Mouse (Mus musculus) liver, embryonic 13.5 days (tissue): ENCODE measurements around the gene Hrh3. TPM values are rescaled to one million over a fixed set of nuclear protein-coding genes. Genes with fewer than 3 reads are reported as not detected.
A peak's percentile ranks its signal among the peaks of the same experiment; 100 is the strongest.

Experiments used
- ATAC-seq: fragments of 200-750 bp; cut with Nextera tagmentation; 2 replicates; pipeline ENCODE4 v1.8.0; 2017; ENCODE audit warnings: low read depth, mild to moderate bottlenecking, moderate number of reproducible peaks, moderate library complexity
- DNase-seq: peaks from one replicate; pipeline ENCODE4 v3.0.0; 2022
- H3K27ac ChIP-seq: fragments of 300-500 bp; sonication (generic); 2 replicates; pipeline ENCODE4 v1.5.1; 2015; ENCODE audit warnings: moderate library complexity, mild to moderate bottlenecking, inconsistent platforms
- H3K27me3 ChIP-seq: fragments of 300-500 bp; sonication (generic); 2 replicates; pipeline ENCODE4 v1.6.1; 2015; ENCODE audit warnings: mild to moderate bottlenecking, inconsistent platforms
- H3K36me3 ChIP-seq: fragments of 300-500 bp; sonication (generic); 2 replicates; pipeline ENCODE4 v1.6.1; 2015; ENCODE audit warnings: mild to moderate bottlenecking, inconsistent platforms
- H3K4me1 ChIP-seq: fragments of 300-500 bp; sonication (generic); replicated peaks from 2 replicates; pipeline ENCODE4 v1.6.1; 2015; ENCODE audit warnings: inconsistent platforms
- H3K4me2 ChIP-seq: fragments of 300-500 bp; sonication (generic); 2 replicates; pipeline ENCODE4 v1.6.1; 2015; ENCODE audit warnings: inconsistent platforms, mild to moderate bottlenecking, moderate library complexity
- H3K4me3 ChIP-seq: fragments of 300-500 bp; sonication (generic); replicated peaks from 2 replicates; pipeline ENCODE4 v1.5.1; 2015; ENCODE audit warnings: mild to moderate bottlenecking, inconsistent platforms
- H3K9ac ChIP-seq: fragments of 300-500 bp; sonication (generic); 2 replicates; pipeline ENCODE4 v1.6.1; 2015; ENCODE audit warnings: mild to moderate bottlenecking, inconsistent platforms
- H3K9me3 ChIP-seq: fragments of 300-500 bp; sonication (generic); replicated peaks from 2 replicates; pipeline ENCODE4 v1.6.1; 2016; ENCODE audit warnings: inconsistent platforms
- WGBS: fragments of 180-500 bp; shearing (Covaris S2); methylation state at CpG from one replicate; pipeline ENCODE4 v1.1.7; 2015; ENCODE audit not compliant: insufficient replicate concordance; 5-methylcytosine and 5-hydroxymethylcytosine counted together
- polyA plus RNA-seq: library from polyadenylated mRNA; unstranded; fragments of >200 nt; fragmentation: Nextera tagmentation; extraction: Ambion mirVana; gene quantifications from 2 replicates; pipeline ENCODE4 v1.2.1, GENCODE M21; 2015

Gene Hrh3
- polyA plus RNA-seq, 1 experiment from 2014 or later: not detected

- peak; percentile 8 for ATAC-seq
These were observed 15.4 kb upstream of the Hrh3 start for GRCm38 (mm10) chr2:180119439-180120291.

GRCm38 (mm10) chr2:180118661-180119438 is 14.6 kb upstream of the Hrh3 start, which contains the start of gene Osbpl2:
Gene Osbpl2, plus strand, starts transcription at chr2:180119306.
- H3K4me1 ChIP-seq: peaks cover 42% of the 10 kb centered on the region
- peak within 1 kb of the TSS; percentile 71 for H3K27ac ChIP-seq
- peak; percentile 98 for ATAC-seq
- H3K27me3 ChIP-seq: peaks cover 24% of the 10 kb centered on the region
- peak; percentile 100 for DNase-seq
- peak within 1 kb of the TSS; percentile 93 for H3K4me2 ChIP-seq
- H3K9me3 ChIP-seq: no peaks in the 10 kb centered on the region
- peak within 1 kb of the TSS; percentile 92 for H3K4me3 ChIP-seq
- peaks cover 3% of the 10 kb centered on the region; the same call in 1 of the 2 replicates for H3K36me3 ChIP-seq
- WGBS: under 1% methylated on average over 55 of the region's 55 CpGs
- H3K9ac ChIP-seq: peak within 1 kb of the TSS; percentile 90

More at GRCm38 (mm10) chr2:180119439-180120291, 15.4 kb upstream of the Hrh3 start:
- H3K36me3 ChIP-seq: peaks cover 6% of the 10 kb centered on the region; the same call in 1 of the 2 replicates
- H3K9ac ChIP-seq: peak overlapping the region; percentile 90
- no peaks in the 10 kb centered on the region for H3K9me3 ChIP-seq
- H3K4me1 ChIP-seq: peaks cover 42% of the 10 kb centered on the region
- peaks cover 20% of the 10 kb centered on the region for H3K27me3 ChIP-seq
- H3K4me3 ChIP-seq: peak overlapping the region; percentile 92
- H3K4me2 ChIP-seq: peak overlapping the region; percentile 93
- no peak for DNase-seq
- peak overlapping the region; percentile 64 for H3K27ac ChIP-seq
- WGBS: under 1% methylated on average over 68 of the region's 68 CpGs

- Histone ChIP-seq H3K4me2 (peak overlapping the region; percentile 93; the same call in 1 of the 2 replicates), H3K9ac (peak overlapping the region; percentile 72; the same call in 1 of the 2 replicates)
- no peak for DNase-seq
These were observed 13.4 kb upstream of the Hrh3 start for GRCm38 (mm10) chr2:180117485-180118194.

GRCm38 (mm10) chr2:180116741-180117484 is 12.6 kb upstream of the Hrh3 start:
- Histone ChIP-seq H3K4me3 (no peak overlapping the region), H3K9me3 (no peaks in the 10 kb centered on the region), H3K27ac (no peak overlapping the region), H3K27me3 (peaks cover 24% of the 10 kb centered on the region), H3K36me3 (no peaks in the 10 kb centered on the region), H3K4me2 (no peak overlapping the region), H3K9ac (no peak overlapping the region), H3K4me1 (peaks cover 42% of the 10 kb centered on the region)
- no peak for DNase-seq
- ATAC-seq: no peak
- 50% methylated on average over 8 of the region's 8 CpGs for WGBS

More at GRCm38 (mm10) chr2:180117485-180118194, 13.4 kb upstream of the Hrh3 start:
- peaks cover 24% of the 10 kb centered on the region for H3K27me3 ChIP-seq
- H3K27ac ChIP-seq: no peak overlapping the region
- no peak for ATAC-seq
- no peak overlapping the region for H3K4me3 ChIP-seq
- H3K9me3 ChIP-seq: no peaks in the 10 kb centered on the region
- H3K4me1 ChIP-seq: peaks cover 42% of the 10 kb centered on the region
- WGBS: 24% methylated on average over 13 of the region's 13 CpGs
- H3K36me3 ChIP-seq: no peaks in the 10 kb centered on the region

DNA sequence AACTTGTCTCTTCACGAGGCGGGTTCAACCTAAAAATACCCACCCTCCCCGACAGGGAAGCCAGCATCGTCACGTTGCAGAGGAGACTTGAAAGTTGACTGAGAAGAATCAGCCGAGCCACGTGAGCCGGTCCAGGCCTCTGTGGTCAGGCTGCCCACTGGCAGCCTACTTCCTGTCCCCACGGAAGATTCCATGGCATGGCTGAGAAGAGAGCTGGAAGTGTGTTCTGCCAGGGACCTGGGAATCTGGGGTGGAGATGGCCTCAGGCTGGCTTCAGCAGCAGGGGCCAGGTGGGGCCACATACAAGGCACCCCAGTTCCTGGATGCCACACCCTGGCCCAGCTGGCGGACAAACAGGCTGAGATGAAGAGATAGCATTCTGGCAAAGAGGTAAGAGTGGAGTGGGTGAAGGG is 11.8 kb upstream of the Hrh3 start:
- Histone ChIP-seq H3K9me3 (no peaks in the 10 kb centered on the region), H3K27ac (no peak overlapping the region), H3K27me3 (peaks cover 24% of the 10 kb centered on the region), H3K4me3 (no peak overlapping the region), H3K4me2 (no peak overlapping the region), H3K36me3 (no peaks in the 10 kb centered on the region), H3K4me1 (peaks cover 41% of the 10 kb centered on the region), H3K9ac (no peak overlapping the region)
- ATAC-seq (no peak), DNase-seq (no peak)
- WGBS: 32% methylated on average over 10 of the region's 10 CpGs

- H3K9ac ChIP-seq: no peak overlapping the region
- H3K9me3 ChIP-seq: no peaks in the 10 kb centered on the region
- peaks cover 33% of the 10 kb centered on the region for H3K4me1 ChIP-seq
- H3K4me2 ChIP-seq: no peak overlapping the region
- H3K4me3 ChIP-seq: no peak overlapping the region
- peaks cover 28% of the 10 kb centered on the region for H3K27me3 ChIP-seq
- DNase-seq (no peak), ATAC-seq (no peak)
- 32% methylated on average over 6 of the region's 6 CpGs for WGBS
- no peak overlapping the region for H3K27ac ChIP-seq
- no peaks in the 10 kb centered on the region for H3K36me3 ChIP-seq
These were observed 11.0 kb upstream of the Hrh3 start for GRCm38 (mm10) chr2:180115279-180115678.

DNA sequence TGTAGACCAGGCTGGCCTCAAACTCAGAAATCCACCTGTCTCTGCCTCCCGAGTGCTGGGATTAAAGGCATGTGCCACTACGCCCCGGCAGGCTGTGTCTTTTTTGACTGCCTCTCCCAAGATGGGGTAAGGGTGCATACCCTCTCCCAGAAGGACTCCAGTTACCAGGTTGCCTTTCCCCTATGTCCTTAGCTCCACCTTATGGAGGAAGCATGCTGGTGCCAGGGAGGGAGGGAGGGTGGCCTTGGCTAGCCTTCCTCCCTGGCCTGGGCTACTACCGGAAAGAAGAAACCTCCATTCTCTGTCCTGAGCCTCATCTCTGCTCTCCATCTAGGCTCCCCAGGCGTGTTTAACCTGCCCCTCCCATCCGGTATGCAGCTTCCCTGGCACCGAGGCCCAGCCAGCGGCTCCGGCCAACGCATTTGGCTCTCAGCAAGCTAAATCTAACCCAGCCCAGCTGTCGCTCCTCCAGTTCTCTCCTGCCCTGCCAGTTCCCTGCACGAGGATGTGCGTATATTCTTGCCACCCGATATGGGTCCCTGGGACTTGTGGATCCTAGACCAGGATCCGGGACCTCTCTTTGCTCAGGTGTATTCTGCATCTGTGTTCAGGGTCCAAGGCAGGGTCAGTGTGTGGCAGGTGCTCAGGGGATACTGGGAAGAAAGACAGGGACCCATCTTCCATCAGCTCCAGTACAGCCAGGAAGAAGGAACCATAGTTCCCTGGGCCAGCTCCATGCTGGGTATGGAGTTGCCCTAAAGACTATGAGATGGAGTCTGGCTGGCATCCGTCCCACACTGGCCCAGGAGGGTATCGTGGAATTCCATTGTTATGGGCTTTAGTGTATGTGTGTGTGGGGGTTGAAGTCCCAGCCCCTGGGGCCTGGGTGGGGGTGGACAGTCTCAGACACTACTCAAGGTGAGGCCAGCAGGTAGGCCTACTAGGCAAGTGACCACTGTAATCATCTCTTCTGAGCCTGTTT is 9.9 kb upstream of the Hrh3 start:
- H3K9me3 ChIP-seq: no peaks in the 10 kb centered on the region
- ATAC-seq: no peak
- no peak overlapping the region for H3K27ac ChIP-seq
- no peak for DNase-seq
- H3K4me1 ChIP-seq: peaks cover 25% of the 10 kb centered on the region
- peaks cover 28% of the 10 kb centered on the region for H3K27me3 ChIP-seq
- H3K4me3 ChIP-seq: no peak overlapping the region
- no peak overlapping the region for H3K9ac ChIP-seq
- WGBS: 57% methylated on average over 17 of the region's 17 CpGs
- no peaks in the 10 kb centered on the region for H3K36me3 ChIP-seq
- H3K4me2 ChIP-seq: no peak overlapping the region

- Histone ChIP-seq H3K27me3 (peaks cover 37% of the 10 kb centered on the region), H3K4me1 (peaks cover 16% of the 10 kb centered on the region), H3K36me3 (no peaks in the 10 kb centered on the region), H3K9ac (no peak overlapping the region), H3K27ac (no peak overlapping the region), H3K9me3 (no peaks in the 10 kb centered on the region), H3K4me2 (no peak overlapping the region), H3K4me3 (no peak overlapping the region)
- no peak for DNase-seq
- WGBS: 48% methylated on average over 6 of the region's 6 CpGs
- no peak for ATAC-seq
These were observed 4.0 kb upstream of the Hrh3 start for GRCm38 (mm10) chr2:180108285-180108684.

GRCm38 (mm10) chr2:180107081-180107480 is 2.8 kb upstream of the Hrh3 start:
- WGBS: 41% methylated on average over 4 of the region's 4 CpGs
- H3K9ac ChIP-seq: no peak overlapping the region
- no peak overlapping the region for H3K4me2 ChIP-seq
- no peak for ATAC-seq
- H3K4me3 ChIP-seq: no peak overlapping the region
- no peak for DNase-seq
- no peak overlapping the region for H3K27ac ChIP-seq
- H3K9me3 ChIP-seq: no peaks in the 10 kb centered on the region
- H3K36me3 ChIP-seq: no peaks in the 10 kb centered on the region
- H3K27me3 ChIP-seq: peaks cover 49% of the 10 kb centered on the region
- H3K4me1 ChIP-seq: peaks cover 16% of the 10 kb centered on the region
